Mouse (Mus musculus): ENCODE results near the gene Rock2. TPM values are rescaled to one million over a fixed set of nuclear protein-coding genes. Genes with fewer than 3 reads are reported as not detected.
A peak's percentile ranks its signal among the peaks of the same experiment; 100 is the strongest.

Rock2 gene
- polyA plus RNA-seq, 1 experiment from 2014 or later = 13.3 TPM

- Histone ChIP-seq H3K36me3 (ENCODE audit: control insufficient read depth, insufficient read depth) (no peaks in the 10 kb centered on the region), H3K4me2 (replicated peaks; ENCODE audit: low read depth) (no peak overlapping the region), H3K9ac (ENCODE audit: low read depth, low read length) (no peak overlapping the region), H3K4me1 (replicated peaks; ENCODE audit: control insufficient read depth, insufficient read depth, low read length) (no peaks in the 10 kb centered on the region), H3K4me3 (ENCODE audit: low read depth, low read length) (no peak overlapping the region), H3K27me3 (replicated peaks; ENCODE audit: control insufficient read depth, insufficient read depth, low read length) (no peaks in the 10 kb centered on the region), H3K9me3 (ENCODE audit: control insufficient read depth) (no peaks in the 10 kb centered on the region), H3K27ac (ENCODE audit: low read depth, low read length) (no peak overlapping the region)
- ATAC-seq = 0 out of 2 replicates have a peak, but pooled peaks have one; percentile 54
- TF ChIP-seq CTCF (IDR thresholded peaks at IDR 0.05; ENCODE audit: low read depth) = no peak
Measured at GRCm38 (mm10) chr12:16920186-16920860, 25.6 kb downstream of the Rock2 start.

- Histone ChIP-seq H3K27ac (ENCODE audit: low read depth, low read length) (no peak overlapping the region), H3K4me2 (replicated peaks; ENCODE audit: low read depth) (no peak overlapping the region), H3K36me3 (ENCODE audit: control insufficient read depth, insufficient read depth) (peaks cover 10% of the 10 kb centered on the region; the same call in 1 of the 2 replicates), H3K9me3 (ENCODE audit: control insufficient read depth) (no peaks in the 10 kb centered on the region), H3K9ac (ENCODE audit: low read depth, low read length) (no peak overlapping the region), H3K4me3 (ENCODE audit: low read depth, low read length) (no peak overlapping the region), H3K27me3 (replicated peaks; ENCODE audit: control insufficient read depth, insufficient read depth, low read length) (no peaks in the 10 kb centered on the region), H3K4me1 (replicated peaks; ENCODE audit: control insufficient read depth, insufficient read depth, low read length) (no peaks in the 10 kb centered on the region)
- TF ChIP-seq CTCF (IDR thresholded peaks at IDR 0.05; ENCODE audit: low read depth) = no peak
- no peak for ATAC-seq
- 95% methylated on average over 2 of the region's 2 CpGs for WGBS
Measured at GRCm38 (mm10) chr12:16927889-16928288, 33.2 kb downstream of the Rock2 start.

- H3K4me1 ChIP-seq (replicated peaks; ENCODE audit: control insufficient read depth, insufficient read depth, low read length) = peaks cover 3% of the 10 kb centered on the region; the same call in 1 of the 2 replicates
- no peaks in the 10 kb centered on the region for H3K27me3 ChIP-seq (replicated peaks; ENCODE audit: control insufficient read depth, insufficient read depth, low read length)
- no peak overlapping the region for H3K4me2 ChIP-seq (replicated peaks; ENCODE audit: low read depth)
- no peak for TF ChIP-seq CTCF (IDR thresholded peaks at IDR 0.05; ENCODE audit: low read depth)
- no peak for ATAC-seq
- no peak overlapping the region for H3K4me3 ChIP-seq (ENCODE audit: low read depth, low read length)
- H3K36me3 ChIP-seq (ENCODE audit: control insufficient read depth, insufficient read depth) = peaks cover 10% of the 10 kb centered on the region; the same call in 1 of the 2 replicates
- no peak overlapping the region for H3K9ac ChIP-seq (ENCODE audit: low read depth, low read length)
- H3K9me3 ChIP-seq (ENCODE audit: control insufficient read depth) = no peaks in the 10 kb centered on the region
- no peak overlapping the region for H3K27ac ChIP-seq (ENCODE audit: low read depth, low read length)
- 78% methylated on average over 1 of the region's 1 CpGs for WGBS
Measured at GRCm38 (mm10) chr12:16934423-16934822, 39.7 kb downstream of the Rock2 start.

GRCm38 (mm10) chr12:16941976-16942375 lies 47.3 kb downstream of the Rock2 start:
- H3K9me3 ChIP-seq (ENCODE audit: control insufficient read depth) = no peaks in the 10 kb centered on the region
- 80% methylated on average over 3 of the region's 3 CpGs for WGBS
- H3K9ac ChIP-seq (ENCODE audit: low read depth, low read length) = no peak overlapping the region
- H3K4me2 ChIP-seq (replicated peaks; ENCODE audit: low read depth) = no peak overlapping the region
- H3K36me3 ChIP-seq (ENCODE audit: control insufficient read depth, insufficient read depth) = peaks cover 19% of the 10 kb centered on the region
- no peak overlapping the region for H3K4me3 ChIP-seq (ENCODE audit: low read depth, low read length)
- H3K4me1 ChIP-seq (replicated peaks; ENCODE audit: control insufficient read depth, insufficient read depth, low read length) = no peaks in the 10 kb centered on the region
- no peak for TF ChIP-seq CTCF (IDR thresholded peaks at IDR 0.05; ENCODE audit: low read depth)
- no peak overlapping the region for H3K27ac ChIP-seq (ENCODE audit: low read depth, low read length)
- H3K27me3 ChIP-seq (replicated peaks; ENCODE audit: control insufficient read depth, insufficient read depth, low read length) = no peaks in the 10 kb centered on the region
- ATAC-seq = no peak

DNA sequence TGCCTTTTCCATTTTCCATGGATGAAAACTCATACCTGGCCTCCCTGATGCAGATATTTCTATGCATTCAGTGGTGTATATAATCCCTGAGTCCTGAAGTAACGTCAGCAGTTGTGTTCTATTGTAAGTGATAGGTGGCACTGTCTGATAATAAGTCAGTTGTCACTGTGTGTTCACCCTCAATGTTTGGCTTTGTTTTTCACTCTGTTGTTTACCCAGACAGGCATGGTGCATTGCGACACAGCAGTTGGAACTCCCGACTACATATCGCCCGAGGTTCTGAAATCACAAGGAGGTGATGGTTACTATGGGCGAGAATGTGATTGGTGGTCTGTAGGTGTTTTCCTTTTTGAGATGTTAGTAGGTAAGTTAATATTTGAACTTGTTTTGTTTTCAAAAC lies 53.5 kb downstream of the Rock2 start:
- no peak for ATAC-seq
- Histone ChIP-seq H3K9ac (ENCODE audit: low read depth, low read length) (no peak overlapping the region), H3K27ac (ENCODE audit: low read depth, low read length) (no peak overlapping the region), H3K27me3 (replicated peaks; ENCODE audit: control insufficient read depth, insufficient read depth, low read length) (no peaks in the 10 kb centered on the region), H3K36me3 (ENCODE audit: control insufficient read depth, insufficient read depth) (peaks cover 17% of the 10 kb centered on the region), H3K4me2 (replicated peaks; ENCODE audit: low read depth) (no peak overlapping the region), H3K4me1 (replicated peaks; ENCODE audit: control insufficient read depth, insufficient read depth, low read length) (no peaks in the 10 kb centered on the region), H3K4me3 (ENCODE audit: low read depth, low read length) (no peak overlapping the region), H3K9me3 (ENCODE audit: control insufficient read depth) (no peaks in the 10 kb centered on the region)
- WGBS = 85% methylated on average over 6 of the region's 6 CpGs
- no peak for TF ChIP-seq CTCF (IDR thresholded peaks at IDR 0.05; ENCODE audit: low read depth)

DNA sequence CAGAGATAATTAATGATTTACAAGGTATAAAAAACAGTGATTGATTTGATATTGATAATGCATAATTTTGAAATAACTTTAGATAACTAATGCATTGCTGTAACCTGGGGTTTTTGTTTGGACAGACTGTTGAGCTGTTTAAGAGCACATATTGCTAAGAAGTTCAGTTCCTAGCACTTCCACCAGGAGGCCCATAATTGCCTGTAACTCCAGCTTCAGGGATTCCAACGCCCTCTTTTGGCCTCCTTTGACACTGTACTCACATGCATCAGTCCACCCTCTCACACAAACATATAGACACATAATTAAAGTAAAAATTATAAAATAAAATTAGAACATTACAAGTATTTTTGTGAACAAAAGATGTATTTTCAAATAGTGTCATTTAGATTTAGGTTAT lies 64.2 kb downstream of the Rock2 start:
- Histone ChIP-seq H3K4me1 (replicated peaks; ENCODE audit: control insufficient read depth, insufficient read depth, low read length) (no peaks in the 10 kb centered on the region), H3K4me3 (ENCODE audit: low read depth, low read length) (no peak overlapping the region), H3K4me2 (replicated peaks; ENCODE audit: low read depth) (no peak overlapping the region), H3K9me3 (ENCODE audit: control insufficient read depth) (no peaks in the 10 kb centered on the region), H3K36me3 (ENCODE audit: control insufficient read depth, insufficient read depth) (peaks cover 49% of the 10 kb centered on the region), H3K9ac (ENCODE audit: low read depth, low read length) (no peak overlapping the region), H3K27me3 (replicated peaks; ENCODE audit: control insufficient read depth, insufficient read depth, low read length) (no peaks in the 10 kb centered on the region), H3K27ac (ENCODE audit: low read depth, low read length) (no peak overlapping the region)
- WGBS = 80% methylated on average over 1 of the region's 1 CpGs
- no peak for ATAC-seq
- peak; percentile 68 for TF ChIP-seq CTCF (IDR thresholded peaks at IDR 0.05; ENCODE audit: low read depth)
